Mouse (Mus musculus): ENCODE results near the gene Gm20422. TPM values are rescaled to one million over a fixed set of nuclear protein-coding genes. Genes with fewer than 3 reads are reported as not detected.

Gene Gm20422
- total RNA-seq, 1 experiment = not detected

- Histone ChIP-seq H3K4me1 (ENCODE audit: control insufficient read depth in 2 of 2, insufficient read depth in 2 of 2, low read length in 2 of 2, poor library complexity in 1 of 2) (no peaks in the 10 kb centered on the region), H3K9me3 (ENCODE audit: control insufficient read depth, insufficient read depth, low read depth, low read length) (no peaks in the 10 kb centered on the region), H3K4me3 (ENCODE audit: insufficient read depth in 1 of 2, low read depth in 1 of 2, low read length in 2 of 2, poor library complexity in 1 of 2, severe bottlenecking in 1 of 2) (no peak overlapping the region), H3K27ac (ENCODE audit: insufficient read depth, low read depth, low read length, poor library complexity, severe bottlenecking) (no peak overlapping the region), H3K9ac (ENCODE audit: insufficient read depth, low read depth, low read length, poor library complexity, severe bottlenecking) (no peak overlapping the region), H3K36me3 (ENCODE audit: control insufficient read depth, insufficient read depth, low read length, poor library complexity, severe bottlenecking) (peaks cover 89% of the 10 kb centered on the region)
- TF ChIP-seq HCFC1 (IDR thresholded peaks at IDR 0.05; ENCODE audit: borderline replicate concordance, insufficient read depth, low read length) (no peak), ZNF384 (IDR thresholded peaks at IDR 0.05; ENCODE audit: low read depth, low read length) (no peak), MAFK (IDR thresholded peaks at IDR 0.05; ENCODE audit: insufficient read depth, low read depth, low read length) (no peak), ZC3H11A (IDR thresholded peaks at IDR 0.05; ENCODE audit: borderline replicate concordance, low read depth, low read length) (no peak), CHD2 (IDR thresholded peaks at IDR 0.05; ENCODE audit: low read depth, low read length) (no peak)
- DNase-seq (ENCODE audit: low read depth, low spot score) = no peak
- in situ Hi-C loops (cut with MboI; ENCODE audit: low sequenced_read_pairs in 2 of 2, unreplicated experiment in 2 of 2) = no loop called here
These were observed 24.6 kb upstream of the Gm20422 start for GRCm38 (mm10) chr8:69799261-69799660.

- no peaks in the 10 kb centered on the region for H3K9me3 ChIP-seq (ENCODE audit: control insufficient read depth, insufficient read depth, low read depth, low read length)
- H3K4me1 ChIP-seq (ENCODE audit: control insufficient read depth in 2 of 2, insufficient read depth in 2 of 2, low read length in 2 of 2, poor library complexity in 1 of 2) = peaks cover 0 to 2% of the 10 kb centered on the region in 2 experiments; a peak in 1 of 4 replicates
- no peak for TF ChIP-seq CHD2 (IDR thresholded peaks at IDR 0.05; ENCODE audit: low read depth, low read length)
- no peak for TF ChIP-seq ZNF384 (IDR thresholded peaks at IDR 0.05; ENCODE audit: low read depth, low read length)
- TF ChIP-seq MAFK (IDR thresholded peaks at IDR 0.05; ENCODE audit: insufficient read depth, low read depth, low read length) = no peak
- TF ChIP-seq HCFC1 (IDR thresholded peaks at IDR 0.05; ENCODE audit: borderline replicate concordance, insufficient read depth, low read length) = no peak
- no peak for TF ChIP-seq ZC3H11A (IDR thresholded peaks at IDR 0.05; ENCODE audit: borderline replicate concordance, low read depth, low read length)
- H3K36me3 ChIP-seq (ENCODE audit: control insufficient read depth, insufficient read depth, low read length, poor library complexity, severe bottlenecking) = peaks cover 89% of the 10 kb centered on the region
- in situ Hi-C loops (cut with MboI; ENCODE audit: low sequenced_read_pairs in 2 of 2, unreplicated experiment in 2 of 2) = no loop called here
- H3K4me3 ChIP-seq (ENCODE audit: insufficient read depth in 1 of 2, low read depth in 1 of 2, low read length in 2 of 2, poor library complexity in 1 of 2, severe bottlenecking in 1 of 2) = no peak overlapping the region
- H3K9ac ChIP-seq (ENCODE audit: insufficient read depth, low read depth, low read length, poor library complexity, severe bottlenecking) = no peak overlapping the region
- H3K27ac ChIP-seq (ENCODE audit: insufficient read depth, low read depth, low read length, poor library complexity, severe bottlenecking) = no peak overlapping the region
- no peak for DNase-seq (ENCODE audit: low read depth, low spot score)
These were observed 23.0 kb upstream of the Gm20422 start for GRCm38 (mm10) chr8:69797661-69798060.

- no peak for DNase-seq (ENCODE audit: low read depth, low spot score)
- in situ Hi-C loops (cut with MboI; ENCODE audit: low sequenced_read_pairs in 2 of 2, unreplicated experiment in 2 of 2) = no loop called here
- H3K36me3 ChIP-seq (ENCODE audit: control insufficient read depth, insufficient read depth, low read length, poor library complexity, severe bottlenecking) = peaks cover 81% of the 10 kb centered on the region
- no peak overlapping the region for H3K4me3 ChIP-seq (ENCODE audit: insufficient read depth in 1 of 2, low read depth in 1 of 2, low read length in 2 of 2, poor library complexity in 1 of 2, severe bottlenecking in 1 of 2)
- TF ChIP-seq ZC3H11A (IDR thresholded peaks at IDR 0.05; ENCODE audit: borderline replicate concordance, low read depth, low read length) = no peak
- no peak for TF ChIP-seq CHD2 (IDR thresholded peaks at IDR 0.05; ENCODE audit: low read depth, low read length)
- TF ChIP-seq MAFK (IDR thresholded peaks at IDR 0.05; ENCODE audit: insufficient read depth, low read depth, low read length) = no peak
- TF ChIP-seq ZNF384 (IDR thresholded peaks at IDR 0.05; ENCODE audit: low read depth, low read length) = no peak
- no peak for TF ChIP-seq HCFC1 (IDR thresholded peaks at IDR 0.05; ENCODE audit: borderline replicate concordance, insufficient read depth, low read length)
- no peak overlapping the region for H3K27ac ChIP-seq (ENCODE audit: insufficient read depth, low read depth, low read length, poor library complexity, severe bottlenecking)
- peaks cover 0 to 4% of the 10 kb centered on the region in 2 experiments; a peak in 1 of 4 replicates for H3K4me1 ChIP-seq (ENCODE audit: control insufficient read depth in 2 of 2, insufficient read depth in 2 of 2, low read length in 2 of 2, poor library complexity in 1 of 2)
- no peaks in the 10 kb centered on the region for H3K9me3 ChIP-seq (ENCODE audit: control insufficient read depth, insufficient read depth, low read depth, low read length)
- H3K9ac ChIP-seq (ENCODE audit: insufficient read depth, low read depth, low read length, poor library complexity, severe bottlenecking) = no peak overlapping the region
These were observed 22.1 kb upstream of the Gm20422 start for GRCm38 (mm10) chr8:69796721-69797345.

GRCm38 (mm10) chr8:69794901-69795300 lies 20.2 kb upstream of the Gm20422 start:
- Histone ChIP-seq H3K27ac (ENCODE audit: insufficient read depth, low read depth, low read length, poor library complexity, severe bottlenecking) (no peak overlapping the region), H3K4me3 (ENCODE audit: insufficient read depth in 1 of 2, low read depth in 1 of 2, low read length in 2 of 2, poor library complexity in 1 of 2, severe bottlenecking in 1 of 2) (no peak overlapping the region), H3K9ac (ENCODE audit: insufficient read depth, low read depth, low read length, poor library complexity, severe bottlenecking) (no peak overlapping the region), H3K36me3 (ENCODE audit: control insufficient read depth, insufficient read depth, low read length, poor library complexity, severe bottlenecking) (peaks cover 65% of the 10 kb centered on the region), H3K4me1 (ENCODE audit: control insufficient read depth in 2 of 2, insufficient read depth in 2 of 2, low read length in 2 of 2, poor library complexity in 1 of 2) (peaks cover 1 to 4% of the 10 kb centered on the region in 2 experiments; a peak in 1 of 4 replicates), H3K9me3 (ENCODE audit: control insufficient read depth, insufficient read depth, low read depth, low read length) (no peaks in the 10 kb centered on the region)
- DNase-seq (ENCODE audit: low read depth, low spot score) = no peak
- in situ Hi-C loops (cut with MboI; ENCODE audit: low sequenced_read_pairs in 2 of 2, unreplicated experiment in 2 of 2) = no loop called here
- TF ChIP-seq CHD2 (IDR thresholded peaks at IDR 0.05; ENCODE audit: low read depth, low read length) (no peak), ZNF384 (IDR thresholded peaks at IDR 0.05; ENCODE audit: low read depth, low read length) (no peak), HCFC1 (IDR thresholded peaks at IDR 0.05; ENCODE audit: borderline replicate concordance, insufficient read depth, low read length) (no peak), ZC3H11A (IDR thresholded peaks at IDR 0.05; ENCODE audit: borderline replicate concordance, low read depth, low read length) (no peak), MAFK (IDR thresholded peaks at IDR 0.05; ENCODE audit: insufficient read depth, low read depth, low read length) (no peak)

All from ES-E14 (cell line).